ENCODE assay signal across 9 mouse cellular contexts in genomic region chr2:28917518-28918361, GRCm38 (mm10). TPM values are rescaled to one million over a fixed set of nuclear protein-coding genes. Genes with fewer than 3 reads are reported as not detected.
DNase-seq lines count a peak whose midpoint lies in the region; ATAC-seq and TF ChIP-seq lines count a peak whose summit lies in the region.
"Had no signal": no experiment of that assay in that cellular context is flagged by ENCODE, and none has a peak within 500 bp of the region (broad histone marks: within the 10 kb centered on the region; RNA-seq: fewer than 3 reads in every experiment).

No protein-coding gene starts in this region.

- no peaks in the 10 kb centered on the region for H3K9me3 ChIP-seq in heart, embryonic 11.5 days (replicated peaks; ENCODE audit: control insufficient read depth, low read length)
- no peaks in the 10 kb centered on the region for H3K9me3 ChIP-seq in liver, embryonic 12.5 days (replicated peaks)

- H3K27me3 ChIP-seq in heart, embryonic 11.5 days (ENCODE audit: control insufficient read depth, insufficient read depth, low read length) = peaks cover 90% of the 10 kb centered on the region
- peaks cover 98% of the 10 kb centered on the region for H3K27me3 ChIP-seq in liver, embryonic 12.5 days (replicated peaks)

- H3K36me3 ChIP-seq in heart, embryonic 11.5 days (ENCODE audit: control insufficient read depth, insufficient read depth, low read length) = no peaks in the 10 kb centered on the region
- no peaks in the 10 kb centered on the region for H3K36me3 ChIP-seq in liver, embryonic 12.5 days

- peaks cover 8% of the 10 kb centered on the region for H3K4me1 ChIP-seq in heart, embryonic 11.5 days (ENCODE audit: control insufficient read depth, insufficient read depth, low read length)
- H3K4me1 ChIP-seq in liver, embryonic 12.5 days = peaks cover 9% of the 10 kb centered on the region; the same call in 1 of the 2 replicates

- no peak for ATAC-seq in heart, embryonic 11.5 days (replicated peaks; ENCODE audit: insufficient number of reproducible peaks, low FRiP score, low TSS enrichment)
- no peak for ATAC-seq in liver, embryonic 12.5 days

- WGBS in heart, embryonic 11.5 days (ENCODE audit: insufficient replicate concordance) = 1% methylated on average over 65 of the region's 73 CpGs
- 3% methylated on average over 72 of the region's 73 CpGs for WGBS in liver, embryonic 12.5 days (ENCODE audit: insufficient replicate concordance)

- no peak overlapping the region for H3K27ac ChIP-seq in heart, embryonic 11.5 days (ENCODE audit: low read depth, low read length)
- H3K27ac ChIP-seq in liver, embryonic 12.5 days = no peak overlapping the region
- no peak overlapping the region for H3K27ac ChIP-seq in left cerebral cortex, adult 2 months

- peak overlapping the region; percentile 47 for H3K4me2 ChIP-seq in heart, embryonic 11.5 days
- peak overlapping the region; percentile 33 for H3K4me2 ChIP-seq in liver, embryonic 12.5 days

- H3K9ac ChIP-seq in heart, embryonic 11.5 days (ENCODE audit: low read depth, low read length) = no peak overlapping the region
- H3K9ac ChIP-seq in liver, embryonic 12.5 days = no peak overlapping the region

- peak; percentile 44 for DNase-seq in cerebellum, adult 11 months
- no peak for DNase-seq in cerebellum, adult 9-10 months
- peak; percentile 27 for DNase-seq in Muller cell, postnatal 12 days (ENCODE audit: inconsistent ontology term)
- no peak for DNase-seq in layer of hippocampus, postnatal 10 days (ENCODE audit: low spot score in 2 of 2)
- no peak for DNase-seq in spleen, postnatal 36 days (ENCODE audit: low spot score in 2 of 2)
- DNase-seq in left cerebral cortex, adult 2 months (ENCODE audit: extremely low spot score in 1 of 2, low spot score in 2 of 2) = no peak

- intact Hi-C loops in left cerebral cortex, adult 2 months (cut with DNase I) = no loop called here

- TF ChIP-seq CTCF in left cerebral cortex, adult 2 months (IDR thresholded peaks at IDR 0.05) = no peak

- peak overlapping the region; percentile 17; the same call in 1 of the 2 replicates for H3K4me3 ChIP-seq in heart, embryonic 11.5 days (ENCODE audit: low read depth, low read length)
- H3K4me3 ChIP-seq in liver, embryonic 12.5 days = peak overlapping the region; percentile 16
- no peak overlapping the region for H3K4me3 ChIP-seq in left cerebral cortex, adult 2 months
- H3K4me3 ChIP-seq: myocyte had no signal

RNA-seq across cellular contexts. Expression of gene Barhl1, which starts 1.3 kb away (rescaled TPM):
- not detected in 2 replicates for polyA plus RNA-seq in heart, embryonic 11.5 days (2014; fragmentation: Nextera tagmentation; extraction: Ambion mirVana)
- not detected in 2 replicates for polyA plus RNA-seq in liver, embryonic 12.5 days (2016; fragmentation: Nextera tagmentation; extraction: Ambion mirVana)
- under 1 TPM; 0.20 to 0.23 TPM for total RNA-seq in layer of hippocampus, postnatal 10 days (2021)
- total RNA-seq in left cerebral cortex, adult 2 months (2021) = not detected

Comparison
In these comparisons a context has a peak if more than half of its experiments do, and no peak if none do; other contexts are left out.
1. DNase-seq: peak in cerebellum, adult 11 months (single experiment) and Muller cell, postnatal 12 days (single experiment); none in cerebellum, adult 9-10 months (single experiment), layer of hippocampus, postnatal 10 days (0 of 2), spleen, postnatal 36 days (0 of 2) and left cerebral cortex, adult 2 months (0 of 2).